Mouse (Mus musculus) urinary bladder, adult 18-20 months (tissue): Measurements from ENCODE around the gene Prr22.

ENCODE experiments used
- DNase-seq, 2 experiments: peaks; one replicate each; pipeline ENCODE4 v3.0.0; 2022; ENCODE audit warnings: low spot score in 2 of 2, mixed read lengths in 2 of 2

Prr22 gene

DNA sequence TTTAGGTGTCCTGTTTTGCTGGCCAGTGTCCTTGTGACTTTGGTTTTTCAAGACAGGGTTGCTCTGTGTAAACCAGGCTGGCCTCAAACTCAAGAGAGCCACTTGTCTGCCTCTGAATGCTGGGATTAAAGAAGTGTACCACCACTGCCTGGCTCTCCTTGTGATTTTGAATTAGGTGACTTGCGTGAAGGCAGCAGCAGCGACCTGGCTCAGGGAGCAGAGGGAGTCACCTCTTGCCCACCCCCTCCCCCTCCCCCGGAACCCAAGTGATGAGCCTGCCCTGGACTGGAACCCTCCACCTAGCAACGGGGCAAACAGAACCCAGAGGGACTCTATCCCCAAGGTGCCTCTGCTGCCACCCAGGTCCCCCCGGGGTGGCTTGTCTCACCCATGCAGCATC is at the start of gene Prr22:
TSS of gene Prr22 (plus strand) at position 301 of the 400 bp plus-strand sequence.
- DNase-seq, result no peak

DNA sequence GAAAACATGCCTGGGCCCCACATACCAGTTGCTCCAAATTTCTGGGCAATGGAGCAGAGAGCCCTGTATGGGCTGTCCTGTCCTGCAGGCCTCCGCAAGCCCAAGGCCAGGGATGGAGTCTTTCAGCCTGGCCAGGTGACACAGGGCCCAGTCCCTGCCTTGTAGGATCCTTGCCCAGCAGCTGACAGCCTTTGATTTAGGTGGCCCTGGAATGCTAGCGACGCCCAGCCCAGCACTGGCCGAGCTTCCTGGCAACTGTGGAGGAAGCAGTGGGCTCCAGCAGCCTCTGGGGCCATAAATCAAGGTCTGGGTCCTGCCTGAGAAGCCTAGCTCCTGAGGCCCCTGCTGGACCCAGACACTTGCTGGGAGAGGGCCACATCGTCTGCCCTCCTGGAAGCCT is 47.6 kb upstream of the Prr22 start:
- DNase-seq, result no peak

DNA sequence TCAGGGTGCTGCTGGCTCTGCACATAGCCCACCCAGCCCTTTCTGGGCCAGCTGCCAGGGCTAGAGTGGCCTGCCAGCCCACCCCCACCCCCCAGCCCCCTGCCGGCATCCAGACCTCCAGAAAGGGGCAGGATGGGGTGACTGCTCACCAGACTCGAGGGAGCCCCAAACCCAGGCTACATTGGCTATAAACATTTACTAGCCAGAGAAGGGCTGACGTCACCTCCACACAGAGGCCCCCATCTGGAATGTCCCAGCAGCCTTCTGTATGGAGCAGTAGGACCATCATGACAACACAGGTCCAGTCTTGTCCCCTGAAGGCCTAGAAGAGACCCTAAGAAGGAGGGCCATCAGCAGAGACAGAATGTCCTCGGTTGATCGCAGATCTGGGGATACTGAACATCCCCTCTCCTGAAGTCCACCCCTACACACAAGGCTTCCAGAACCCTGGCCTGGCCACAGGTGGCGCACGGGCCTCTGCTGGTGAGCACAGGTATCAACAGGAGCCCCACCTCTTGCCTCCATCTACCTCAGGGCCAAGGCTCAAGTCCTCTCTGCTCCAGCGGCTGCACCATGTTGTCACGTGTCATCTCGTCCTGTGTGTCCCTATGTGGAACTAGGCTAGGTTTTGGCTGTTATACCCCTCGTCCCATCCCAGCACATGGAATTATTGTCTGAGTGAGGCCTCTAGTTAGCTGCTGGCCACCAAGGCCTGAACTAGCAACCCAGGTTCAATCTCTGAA is 46.5 kb upstream of the Prr22 start:
- DNase-seq, result no peak

DNA sequence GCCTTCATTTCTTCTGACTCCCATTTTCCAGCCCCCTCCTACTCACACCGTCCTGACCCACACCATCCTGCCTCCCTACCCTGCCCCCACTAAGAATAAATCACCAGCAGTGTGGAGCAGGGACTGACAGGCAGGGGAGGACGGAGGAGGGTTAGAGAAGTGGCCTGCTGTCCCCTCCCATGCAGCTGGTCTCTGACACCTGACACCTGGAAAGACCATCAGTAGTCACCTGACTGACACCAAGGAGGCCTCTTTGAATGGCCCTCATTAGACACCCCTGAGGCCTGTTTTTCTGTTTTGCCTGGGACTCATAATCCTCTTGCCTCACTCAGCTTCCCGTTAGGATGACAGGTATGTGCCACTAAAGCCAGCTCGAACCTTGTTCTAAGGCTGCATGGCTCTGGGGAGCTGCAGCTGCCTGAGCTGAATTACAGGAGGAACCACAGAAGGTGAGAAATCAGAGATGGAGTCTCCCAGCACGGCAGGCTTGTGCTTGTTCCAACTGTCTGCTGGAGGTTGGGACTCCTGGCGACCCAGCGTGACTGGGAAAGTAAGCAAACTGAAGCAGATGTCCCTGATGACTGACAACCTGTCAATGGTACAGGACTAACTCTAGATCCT is 42.9 kb upstream of the Prr22 start:
- DNase-seq, result peak in 1 of 2 experiments; percentile 17

DNA sequence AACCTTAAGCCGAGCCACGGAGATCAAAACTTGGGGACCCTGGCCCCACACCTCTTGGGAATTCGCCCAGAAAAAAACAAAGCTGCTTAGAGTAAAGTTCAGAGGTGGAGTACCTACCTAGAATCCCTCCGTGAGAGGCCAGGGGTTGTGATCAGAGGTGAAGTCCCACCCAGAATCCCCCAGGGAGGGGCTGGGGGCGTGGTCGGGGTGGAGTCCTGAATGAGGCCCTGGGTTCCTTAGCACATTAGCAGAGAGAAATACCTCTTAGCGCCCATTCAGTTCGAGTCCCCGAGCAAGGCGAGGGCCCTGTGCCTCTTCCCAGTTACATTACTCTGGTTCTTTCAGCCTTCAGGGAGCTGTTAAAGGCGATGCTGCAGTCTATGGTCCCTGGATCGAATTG is 42.4 kb upstream of the Prr22 start:
- no peak for DNase-seq

DNA sequence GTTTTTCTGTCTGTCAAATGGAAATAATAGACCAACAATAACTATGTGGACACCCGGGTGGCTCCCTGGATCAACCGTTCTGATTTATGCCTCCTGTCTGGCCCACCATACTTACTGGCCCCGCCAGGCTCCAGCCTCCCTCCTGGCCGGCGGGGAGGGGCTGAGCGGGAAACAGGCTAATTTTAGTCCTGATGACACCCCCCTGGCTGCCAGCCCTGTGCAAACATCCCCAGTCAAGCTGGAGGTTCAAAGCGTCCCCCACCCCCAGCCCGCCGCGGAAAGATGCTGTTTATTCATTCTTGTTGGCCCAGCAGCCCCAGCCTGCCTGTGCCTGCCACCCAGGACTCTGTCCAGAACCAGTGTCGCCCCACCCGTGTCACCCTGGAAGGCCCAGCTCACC is 41.9 kb upstream of the Prr22 start:
- DNase-seq, result peak in 1 of 2 experiments; percentile 23

DNA sequence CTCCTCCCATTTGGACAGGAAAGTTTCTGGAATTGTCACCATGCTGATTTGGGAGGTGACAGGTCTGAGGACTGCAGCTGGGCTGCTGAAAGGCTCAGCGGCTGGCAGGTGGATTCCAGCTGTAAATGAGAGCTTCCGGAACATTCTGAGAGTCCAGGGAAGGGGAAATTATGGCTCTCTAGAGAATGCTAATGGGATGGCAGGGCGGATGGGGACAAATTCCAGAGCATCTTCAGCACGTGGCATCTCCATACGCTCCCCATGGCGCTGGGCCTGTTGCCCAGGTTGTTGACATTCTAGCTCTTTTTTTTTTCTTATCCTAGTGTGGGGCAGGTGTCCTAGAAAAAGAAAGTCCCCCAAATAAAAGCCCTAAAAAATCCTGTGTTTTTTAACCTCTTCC is 40.9 kb upstream of the Prr22 start:
- DNase-seq, result no peak

DNA sequence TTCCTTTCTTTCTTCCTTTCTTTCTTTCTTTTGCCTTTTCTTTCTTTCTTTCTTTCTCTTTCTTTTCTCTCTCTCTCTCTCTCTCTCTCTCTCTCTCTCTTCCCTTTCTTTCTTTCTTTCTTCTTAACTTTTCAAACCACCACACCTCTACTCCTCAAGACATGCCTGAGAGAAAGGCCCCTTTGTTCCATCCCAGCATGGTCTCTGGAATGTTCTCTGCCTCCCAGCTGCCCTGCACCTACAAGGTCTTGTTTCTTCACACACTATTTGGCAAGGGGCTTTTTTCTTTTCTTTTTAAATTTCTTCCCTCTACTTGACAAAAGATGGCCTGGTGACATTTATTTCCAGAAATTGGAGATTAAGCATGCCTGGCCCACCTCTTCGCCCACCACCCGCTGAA is 40.4 kb upstream of the Prr22 start:
- no peak for DNase-seq

DNA sequence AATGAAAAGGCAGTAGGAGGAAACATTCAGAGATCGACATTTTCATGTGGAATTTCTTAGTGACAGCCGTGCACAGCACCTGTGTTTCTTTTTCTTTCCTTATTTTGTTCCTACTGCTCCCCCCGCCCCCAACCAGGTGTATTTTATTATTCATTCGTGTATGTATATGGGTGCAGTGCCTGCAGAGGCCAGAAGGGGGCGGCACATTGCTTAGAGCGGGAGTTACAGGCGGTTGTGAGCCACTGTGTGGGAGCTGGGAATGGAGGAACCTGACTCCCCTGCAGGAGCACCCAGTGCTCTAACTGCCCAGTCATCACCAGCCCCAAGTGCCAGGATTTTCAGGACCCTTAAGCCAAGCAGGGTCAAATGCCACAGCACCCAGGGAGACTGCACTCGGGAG is 33.5 kb upstream of the Prr22 start:
- no peak for DNase-seq

DNA sequence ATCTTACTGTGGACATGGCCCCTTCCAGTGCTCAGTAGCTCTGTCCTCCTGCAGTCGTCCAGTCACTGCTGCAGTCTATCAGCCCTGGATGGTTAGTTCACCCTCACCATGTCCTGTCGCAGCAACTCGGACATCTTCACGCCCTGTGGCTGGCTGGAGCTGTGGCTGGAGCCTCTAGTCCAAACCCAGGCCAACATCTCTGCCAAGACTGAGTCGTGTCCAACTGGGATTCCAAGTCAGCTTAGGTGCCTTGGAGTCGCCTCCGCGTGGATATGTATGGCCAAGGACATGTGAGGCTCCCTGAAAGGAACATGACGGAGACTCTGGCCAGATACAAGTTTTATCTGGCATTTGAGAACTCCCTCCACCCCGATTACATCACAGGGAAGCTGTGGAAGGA is 31.8 kb upstream of the Prr22 start:
- no peak for DNase-seq

DNA sequence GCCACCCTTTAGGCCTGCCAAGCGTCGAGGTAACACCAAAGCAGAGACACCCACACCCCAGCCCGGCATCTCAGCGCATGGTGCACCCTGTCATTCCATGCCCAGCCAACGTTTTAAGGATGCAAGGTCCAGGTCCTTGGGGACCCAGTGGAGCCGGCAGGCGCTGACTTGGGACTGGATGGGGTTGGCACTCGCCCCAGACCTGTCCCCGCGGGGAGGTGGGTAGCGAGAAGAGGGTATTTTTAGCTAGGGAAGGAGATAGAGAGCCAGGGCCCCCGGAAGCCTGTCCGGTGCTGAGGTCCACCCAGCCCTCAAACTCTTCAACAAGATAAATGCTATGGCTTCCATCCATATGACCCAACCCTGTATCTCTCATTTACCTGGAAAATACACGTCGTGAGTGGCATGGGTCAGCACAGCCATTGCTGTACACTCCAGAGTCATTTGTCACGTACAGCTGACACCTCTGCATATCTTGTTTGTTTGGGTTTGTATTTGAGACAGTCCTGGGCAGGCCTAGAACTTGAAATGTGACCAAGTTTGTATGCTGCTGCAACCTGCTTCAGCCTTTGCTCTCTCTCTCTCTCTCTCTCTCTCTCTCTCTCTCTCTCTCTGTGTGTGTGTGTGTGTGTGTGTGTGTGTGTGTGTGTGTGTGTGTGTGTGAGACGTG is 29.8 kb upstream of the Prr22 start:
- no peak for DNase-seq

DNA sequence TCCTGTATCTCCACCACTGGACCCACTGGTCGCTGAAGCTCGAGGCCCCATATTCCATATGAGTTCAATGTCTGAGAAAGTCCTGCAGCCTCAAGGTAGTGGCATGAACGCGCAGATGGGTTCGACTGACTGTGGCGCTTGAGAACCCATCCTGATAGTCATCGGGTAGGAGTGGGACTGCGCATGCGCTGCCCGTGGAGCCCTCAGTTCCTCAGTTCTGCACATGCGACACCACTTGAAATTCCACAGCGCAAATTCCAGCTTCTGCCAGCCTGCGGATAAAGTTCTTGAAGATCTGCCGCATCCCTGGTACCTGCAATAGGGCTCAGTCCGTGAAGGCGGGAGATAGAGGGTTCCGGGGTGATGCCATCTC is 29.3 kb upstream of the Prr22 start:
- no peak for DNase-seq

DNA sequence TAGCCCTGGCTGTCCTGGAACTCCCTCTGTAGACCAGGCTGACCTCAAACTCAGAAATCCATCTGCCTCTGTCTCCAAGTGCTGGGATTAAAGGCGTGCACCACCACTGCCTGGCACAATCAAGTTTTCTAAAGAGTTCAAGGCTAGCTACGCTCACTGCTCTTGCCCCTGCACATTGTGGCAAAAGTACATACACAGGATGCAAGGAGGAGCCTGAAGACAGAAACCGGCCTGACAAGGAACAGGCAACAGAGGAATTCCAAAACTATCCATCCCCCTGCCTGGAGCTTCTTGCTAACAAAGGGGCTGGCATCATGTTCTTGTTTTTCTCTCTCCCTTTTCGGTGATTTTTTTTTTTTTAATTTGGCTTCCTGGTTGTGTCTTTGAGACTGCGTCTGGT is 25.9 kb upstream of the Prr22 start:
- no peak for DNase-seq

DNA sequence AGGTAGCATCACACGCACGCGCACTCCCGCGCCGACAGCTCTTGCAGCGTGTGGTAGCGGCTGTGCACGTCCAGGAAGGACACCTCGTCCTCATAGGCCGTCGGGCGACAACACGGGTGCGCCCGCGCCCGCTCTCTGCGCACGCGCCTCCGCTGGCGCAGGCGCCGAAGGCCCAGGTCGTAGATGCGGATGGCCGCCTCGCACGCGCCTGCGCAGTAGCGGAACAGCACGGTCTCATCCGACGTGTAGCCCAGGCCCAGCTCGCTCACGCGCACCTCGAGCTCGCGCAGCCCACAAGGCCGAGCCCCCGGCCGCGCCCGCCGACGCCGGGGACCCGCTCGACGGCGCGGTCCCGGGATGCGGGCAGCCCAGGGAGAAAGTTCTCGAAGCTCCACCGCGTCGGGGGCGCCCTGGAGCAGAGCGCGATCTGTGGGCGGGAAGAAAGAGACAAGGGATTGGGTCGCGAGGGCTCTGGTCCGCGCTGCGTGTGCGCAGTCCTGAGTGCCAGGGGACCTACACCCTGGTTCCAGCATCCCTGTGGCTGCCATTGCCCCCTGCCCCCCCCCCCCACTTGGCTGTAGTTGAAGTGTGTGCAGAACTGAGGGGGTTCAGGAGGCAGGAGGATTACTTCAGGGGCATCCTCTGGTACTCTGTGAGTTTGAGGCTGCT is 18.5 kb upstream of the Prr22 start:
- DNase-seq, result no peak

DNA sequence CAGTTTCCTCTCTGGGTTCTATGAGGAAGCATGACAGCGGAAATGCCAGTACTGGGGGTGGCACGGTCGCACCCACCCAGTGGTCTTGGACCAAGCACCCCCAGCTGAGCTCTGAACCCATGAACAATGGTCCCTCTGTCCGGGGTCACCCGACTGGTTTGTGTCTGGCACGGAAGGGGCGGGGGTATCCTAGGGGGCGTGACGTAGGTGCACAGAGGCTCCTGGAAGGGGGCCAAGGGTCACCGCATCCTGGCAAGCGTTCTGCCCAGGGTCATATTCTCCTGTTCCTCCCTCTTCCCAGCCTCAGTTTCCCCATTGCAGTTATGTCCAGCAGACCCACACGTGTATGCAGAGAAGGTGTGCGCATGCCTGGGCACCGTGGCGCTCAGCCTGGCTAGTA is 16.6 kb upstream of the Prr22 start:
- no peak for DNase-seq

DNA sequence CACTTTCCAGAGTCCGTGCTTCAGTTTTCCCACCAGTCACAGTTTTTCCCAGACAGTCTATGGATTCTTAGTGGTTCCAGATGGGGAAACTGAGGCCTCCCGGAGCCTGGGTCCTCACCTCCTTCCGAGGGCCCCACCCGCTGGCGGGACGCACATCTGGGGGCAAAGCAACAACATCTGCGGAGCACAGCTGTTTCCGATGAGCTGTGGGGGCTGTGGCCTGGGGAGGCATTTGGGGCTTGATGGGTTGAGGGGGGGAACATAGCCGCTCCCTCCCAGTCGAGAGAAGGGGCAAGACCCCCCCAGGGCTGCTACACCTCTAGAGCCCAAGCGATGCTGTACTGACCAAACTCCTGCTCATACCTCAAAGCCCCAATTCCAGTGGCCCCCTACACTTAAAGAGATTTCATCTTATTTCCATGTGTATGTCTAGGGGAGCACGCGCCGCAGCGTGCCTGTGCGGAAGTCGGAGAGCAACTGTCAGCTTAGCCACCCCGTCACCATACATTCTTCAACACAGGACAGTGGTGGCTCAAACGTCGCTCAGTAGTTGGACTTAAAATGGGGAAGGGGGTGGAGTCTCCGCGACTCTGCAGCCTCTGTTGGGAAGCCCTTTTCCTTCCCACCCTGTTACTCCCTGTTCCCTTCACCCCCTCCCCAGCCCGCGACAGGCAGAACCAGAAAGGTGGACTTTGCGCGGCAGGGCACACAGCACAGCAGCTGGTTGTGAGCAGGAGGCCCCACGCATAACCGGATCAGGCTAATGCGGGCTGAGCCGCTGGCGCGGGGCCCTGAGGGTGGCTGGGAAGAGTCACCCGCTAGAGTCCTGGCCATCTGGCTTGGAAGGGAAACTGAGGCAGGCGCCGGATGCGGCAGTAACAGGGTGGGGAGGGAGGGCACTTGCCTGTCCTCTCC is 15.5 kb upstream of the Prr22 start:
- no peak for DNase-seq

DNA sequence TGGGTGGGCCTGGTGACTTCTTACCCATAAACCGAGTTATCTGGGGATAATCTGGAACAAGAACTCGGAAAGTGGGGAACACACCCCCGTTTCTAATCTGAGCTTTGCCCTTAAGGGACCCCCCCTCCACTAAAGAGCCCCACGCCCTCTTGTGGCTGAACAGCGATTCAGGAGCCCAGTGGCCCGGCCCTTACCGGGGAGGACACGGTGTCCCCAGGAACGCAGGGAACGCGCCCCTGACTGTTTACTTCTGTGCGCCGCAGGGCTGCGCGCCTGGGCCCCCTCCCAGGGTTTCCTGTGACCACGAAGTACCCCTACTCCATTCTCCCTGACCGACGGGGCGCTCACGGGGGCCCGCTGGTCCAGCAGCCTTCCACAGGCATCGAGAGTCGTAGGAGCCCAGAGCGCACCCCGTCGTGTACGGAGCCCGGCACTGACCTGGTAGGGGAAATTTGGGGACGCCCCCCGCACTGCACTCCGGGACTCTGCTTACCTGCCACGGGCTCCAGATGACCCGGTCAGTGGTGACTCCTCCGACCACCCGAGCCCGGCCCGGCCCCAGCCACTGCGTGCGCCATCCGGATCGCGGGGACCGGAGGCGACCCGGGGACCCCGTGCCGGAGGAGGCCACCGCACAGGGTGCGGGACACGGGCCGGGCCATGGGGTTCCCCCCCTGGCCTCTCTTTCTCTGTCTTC is 13.2 kb upstream of the Prr22 start:
- DNase-seq, result peak in 1 of 2 experiments; percentile 42

DNA sequence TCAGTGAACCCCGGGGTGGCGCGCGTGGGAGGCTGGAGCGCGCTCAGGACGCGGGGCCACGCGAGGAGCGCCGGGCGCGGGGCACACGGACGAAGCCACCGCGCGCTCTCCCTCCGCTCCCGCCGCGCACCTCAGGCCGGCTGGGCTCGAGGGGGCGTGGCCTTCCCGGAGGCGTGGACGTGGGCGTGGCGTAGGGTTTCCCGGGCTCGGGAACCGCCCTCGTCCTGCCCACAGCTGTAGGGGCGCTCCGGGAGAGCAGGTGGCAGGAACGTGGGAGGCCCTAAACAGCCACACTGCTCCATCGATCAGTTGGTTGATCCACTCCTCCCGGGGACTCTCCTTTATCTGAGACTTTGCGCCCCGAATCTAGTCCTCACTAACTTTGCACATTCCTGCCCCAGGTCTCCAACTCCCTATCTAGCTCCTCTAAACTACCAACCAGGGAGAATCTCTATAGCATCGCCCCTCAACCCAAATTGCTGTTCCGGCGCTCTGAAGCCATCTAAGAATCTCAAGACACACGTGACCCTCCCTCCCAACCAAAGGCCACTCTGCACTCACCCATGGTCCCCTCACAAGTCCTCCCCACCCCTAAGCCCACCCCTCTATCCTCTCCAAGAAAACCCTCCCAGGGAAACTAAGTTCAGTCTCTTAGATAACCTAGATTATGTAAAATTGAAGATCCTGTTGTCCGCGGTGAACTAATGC is 12.5 kb upstream of the Prr22 start, which contains the start of gene Nrtn:
TSS of gene Nrtn (minus strand) at position 115 of the 708 bp plus-strand sequence.
- DNase-seq, result peak; percentile 84 to 95

DNA sequence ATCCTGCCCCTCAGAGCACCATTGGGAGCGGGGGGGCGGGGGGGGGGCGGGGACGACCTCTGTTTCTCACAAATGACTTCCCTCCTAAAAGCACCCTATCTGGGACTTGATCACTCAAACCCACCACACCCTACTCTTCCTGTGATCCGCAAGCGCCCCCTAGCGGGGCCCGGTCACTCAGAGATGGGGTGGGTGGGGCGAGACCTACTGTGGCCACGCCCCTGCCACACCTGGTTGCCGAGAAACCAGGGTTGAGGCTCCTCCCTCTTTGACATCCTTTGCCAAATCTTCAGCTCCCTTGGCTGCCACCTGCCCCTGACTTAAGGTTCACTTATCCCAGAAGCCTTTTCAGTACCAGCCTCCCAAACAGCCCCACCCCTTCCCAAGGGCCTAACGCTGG is 11.9 kb upstream of the Prr22 start:
- DNase-seq, result peak; percentile 52 to 79

DNA sequence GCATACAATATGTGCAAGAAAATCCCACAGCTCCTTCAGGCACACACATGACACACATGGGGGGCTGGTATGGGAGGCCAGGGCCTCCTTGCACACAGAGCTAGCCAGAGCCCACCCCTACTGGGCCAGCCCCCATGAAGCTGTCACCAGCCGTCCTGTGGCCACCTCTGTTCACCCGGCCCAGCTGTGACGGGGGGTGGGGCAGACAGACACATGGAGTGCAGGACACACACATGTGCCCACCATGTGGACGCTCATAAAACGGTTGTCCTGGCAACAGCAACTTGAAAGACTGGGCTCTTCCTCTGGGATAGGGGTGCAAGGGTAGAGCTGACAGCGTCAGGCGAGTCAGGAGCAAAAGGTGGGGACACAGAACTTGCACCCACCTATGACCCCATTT is 10.8 kb upstream of the Prr22 start:
- no peak for DNase-seq
